Mouse (Mus musculus) effector memory CD4-positive, alpha-beta T cell, adult 5 months (primary cell): ENCODE data around the gene Bap1. TPM values are rescaled to one million over a fixed set of nuclear protein-coding genes. Genes with fewer than 3 reads are reported as not detected.

Experiments
- polyA plus RNA-seq: library from polyadenylated mRNA; unstranded; fragments of 100-300 nt; shearing (Covaris generic); gene quantifications from one replicate; pipeline ENCODE4 v1.2.1, GENCODE M21; 2017

The Bap1 gene
- 78.6 TPM for polyA plus RNA-seq

GRCm38 (mm10) chr14:31251084-31251604, at the start of gene Bap1, which contains the start of gene Phf7:
Gene Bap1, plus strand, starts transcription at chr14:31251450.
Gene Phf7, minus strand, starts transcription at chr14:31251317.

DNA sequence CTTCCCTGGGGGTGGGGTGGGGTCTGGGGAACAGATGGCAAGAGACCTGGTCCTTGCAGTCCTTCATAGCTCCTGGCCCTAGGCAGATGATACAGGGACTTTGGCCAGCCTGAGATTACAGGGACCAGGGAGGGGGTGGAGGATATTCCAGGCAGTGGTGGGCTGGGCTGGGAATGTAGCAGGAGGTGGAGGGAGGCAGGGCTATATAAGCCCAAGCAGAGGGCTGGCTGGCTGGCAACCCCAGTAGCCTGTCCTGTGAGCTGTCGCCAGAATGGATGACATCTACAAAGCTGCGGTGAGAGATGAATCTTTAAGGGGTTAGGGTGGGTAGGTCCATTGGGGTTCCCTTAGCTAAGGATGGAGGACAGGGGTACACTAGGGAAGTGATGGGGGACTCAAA, 43.2 kb upstream of the Bap1 start, which contains the start of gene Tnnc1:
Gene Tnnc1, plus strand, starts transcription at position 229 of the 400 bp plus-strand sequence.

DNA sequence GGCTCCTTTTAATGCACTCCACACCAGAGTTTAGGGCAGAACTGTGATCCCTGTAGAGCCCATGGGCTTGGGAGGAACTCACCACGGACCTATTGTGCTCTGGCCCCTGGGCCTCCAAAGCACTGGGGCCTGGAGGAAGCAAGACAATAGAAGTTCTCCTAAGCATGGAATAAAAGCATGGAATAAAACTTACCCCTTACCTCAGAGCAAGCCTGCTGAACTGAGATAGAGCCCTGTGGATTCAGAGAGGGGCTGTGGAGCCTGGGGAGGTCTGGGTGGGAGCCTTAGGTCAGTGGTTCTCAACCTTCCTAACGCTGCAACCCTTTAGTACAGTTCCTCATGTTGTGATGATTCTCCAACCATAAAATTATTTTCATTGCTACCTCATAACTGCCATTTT, 34.4 kb upstream of the Bap1 start, which contains the start of gene Nisch:
Gene Nisch, minus strand, starts transcription at position 101 of the 400 bp plus-strand sequence.

GRCm38 (mm10) chr14:31217666-31218065, 33.6 kb upstream of the Bap1 start, which contains the start of gene Sema3g:
Gene Sema3g, plus strand, starts transcription at chr14:31217860.

Other genes starting within 250 kb of the Bap1 start
- gene Spcs1, start 249.8 kb upstream of the Bap1 start, polyA plus RNA-seq = 144 TPM
- gene Pbrm1, start 232.3 kb upstream of the Bap1 start, polyA plus RNA-seq = 135 TPM
- 140 TPM for gene Gnl3, start 232.3 kb upstream of the Bap1 start, polyA plus RNA-seq
- gene Smim4, start 122.5 kb upstream of the Bap1 start, polyA plus RNA-seq = 41.6 TPM
- not detected for gene Nt5dc2, start 120.4 kb upstream of the Bap1 start, polyA plus RNA-seq
- 0.76 TPM for gene Stab1, start 82.8 kb upstream of the Bap1 start, polyA plus RNA-seq
- gene Tnnc1, start 43.1 kb upstream of the Bap1 start, polyA plus RNA-seq = not detected
- 242 TPM for gene Nisch, start 34.5 kb upstream of the Bap1 start, polyA plus RNA-seq
- not detected for gene Sema3g, start 33.6 kb upstream of the Bap1 start, polyA plus RNA-seq
- gene Phf7, start 133 bp upstream of the Bap1 start, polyA plus RNA-seq = 6.8 TPM
- gene Dnah1, start 72.4 kb downstream of the Bap1 start, polyA plus RNA-seq = not detected
- gene Capn7, start 85.2 kb downstream of the Bap1 start, polyA plus RNA-seq = 47.1 TPM
- 38.5 TPM for gene Sh3bp5, start 184.6 kb downstream of the Bap1 start, polyA plus RNA-seq
- gene Eaf1, start 242.9 kb downstream of the Bap1 start, polyA plus RNA-seq = 22.1 TPM
- 26.0 TPM for gene Mettl6, start 243.6 kb downstream of the Bap1 start, polyA plus RNA-seq